Mouse (Mus musculus) cerebellum, postnatal 10 days (tissue): ENCODE data around the gene Dock1.

Experiments used
- DNase-seq, 2 experiments: peaks; one replicate each; pipeline ENCODE4 v3.0.0; 2021; ENCODE audit warnings: mixed read lengths in 2 of 2

The Dock1 gene

DNA sequence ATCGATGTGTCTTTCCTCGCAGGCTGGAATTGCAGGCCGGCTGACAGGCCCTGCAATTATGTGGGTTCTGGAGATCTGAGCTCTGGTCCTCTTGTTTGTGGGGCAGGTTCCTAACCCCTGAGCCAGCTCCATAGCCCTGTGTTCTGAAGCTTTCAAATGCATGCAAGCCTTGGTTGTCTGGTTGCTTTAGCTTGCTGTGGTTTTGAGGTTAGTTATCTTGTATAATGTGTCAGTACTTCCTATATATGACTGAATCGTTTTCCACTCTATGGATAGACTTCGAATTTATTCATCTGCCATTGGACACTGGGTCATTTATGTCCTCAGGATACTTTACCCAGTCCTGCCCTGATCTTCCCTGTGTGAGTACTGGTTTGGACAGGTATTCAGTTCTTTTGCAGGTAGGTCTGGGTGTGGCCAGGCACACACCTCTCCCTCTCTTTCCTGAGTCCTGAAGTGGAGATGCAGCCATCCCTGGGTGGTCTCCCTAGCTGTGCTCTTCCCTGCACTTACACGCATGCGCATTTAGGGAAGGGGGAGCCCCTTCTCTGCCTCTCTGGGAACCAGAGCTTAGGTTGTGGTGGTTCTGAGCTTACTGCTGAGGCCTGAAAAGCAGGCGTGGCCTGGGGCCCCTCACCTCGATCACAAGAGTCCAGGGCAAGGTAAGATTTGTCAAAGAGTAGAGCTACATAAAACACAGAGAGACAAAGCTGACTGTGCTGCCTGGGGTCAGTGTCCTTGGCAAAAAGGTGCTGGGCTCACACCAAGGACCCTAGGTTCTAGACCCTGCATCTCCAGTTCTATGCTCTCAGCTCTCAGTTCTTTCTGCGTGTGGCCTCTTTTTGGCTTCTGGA lies 25.9 kb downstream of the Dock1 start:
- DNase-seq: no peak

DNA sequence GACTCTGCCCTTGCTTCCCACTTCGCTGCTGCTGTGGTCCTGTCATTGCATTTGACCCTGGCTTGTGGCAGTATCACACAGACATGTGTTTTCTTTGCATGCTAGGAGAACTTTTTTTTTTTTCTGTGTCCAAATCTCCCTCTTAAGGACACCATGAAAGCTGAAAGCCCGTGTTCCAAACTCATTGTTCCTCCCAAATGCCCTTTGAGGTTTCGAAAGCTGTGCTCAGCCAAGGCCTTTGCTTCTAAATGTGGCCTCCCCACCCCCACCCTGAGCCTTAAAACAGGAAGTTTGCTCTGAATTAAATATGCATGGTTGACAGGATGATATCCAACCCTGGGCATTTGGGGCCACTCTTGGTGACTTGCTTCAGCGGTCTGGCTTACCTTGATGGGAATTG lies 27.0 kb downstream of the Dock1 start:
- DNase-seq: no peak

- DNase-seq: no peak
Observed at GRCm38 (mm10) chr7:134698246-134698645, 27.8 kb downstream of the Dock1 start.

- no peak for DNase-seq
Observed at GRCm38 (mm10) chr7:134700001-134700400, 29.5 kb downstream of the Dock1 start.

GRCm38 (mm10) chr7:134702481-134702880 lies 32.0 kb downstream of the Dock1 start:
- peak; percentile 38 to 57 for DNase-seq

DNA sequence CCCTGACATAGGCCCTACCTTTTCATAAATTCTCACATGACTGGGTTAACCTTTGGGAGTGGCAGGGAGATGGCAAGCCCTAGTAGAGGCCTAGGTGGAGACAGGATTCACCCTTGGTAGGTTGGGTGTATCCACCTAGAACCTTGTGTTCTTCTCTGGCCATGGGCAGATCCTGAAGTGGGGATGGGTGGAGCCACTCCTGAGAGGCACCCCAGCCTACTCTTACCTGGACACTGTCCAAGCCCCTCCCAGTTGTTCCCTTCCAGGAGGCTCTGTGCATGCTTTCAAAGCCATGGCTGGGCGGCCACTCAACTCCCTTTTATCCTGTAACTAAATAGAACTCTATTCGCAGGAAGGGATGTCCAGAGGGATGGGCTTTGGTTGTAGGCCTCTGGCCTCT lies 33.2 kb downstream of the Dock1 start:
- peak in 1 of 2 experiments; percentile 42 for DNase-seq

- peak; percentile 76 to 84 for DNase-seq
Observed at GRCm38 (mm10) chr7:134709226-134709853, 38.9 kb downstream of the Dock1 start.

GRCm38 (mm10) chr7:134711576-134711975 lies 41.1 kb downstream of the Dock1 start:
- DNase-seq: no peak

DNA sequence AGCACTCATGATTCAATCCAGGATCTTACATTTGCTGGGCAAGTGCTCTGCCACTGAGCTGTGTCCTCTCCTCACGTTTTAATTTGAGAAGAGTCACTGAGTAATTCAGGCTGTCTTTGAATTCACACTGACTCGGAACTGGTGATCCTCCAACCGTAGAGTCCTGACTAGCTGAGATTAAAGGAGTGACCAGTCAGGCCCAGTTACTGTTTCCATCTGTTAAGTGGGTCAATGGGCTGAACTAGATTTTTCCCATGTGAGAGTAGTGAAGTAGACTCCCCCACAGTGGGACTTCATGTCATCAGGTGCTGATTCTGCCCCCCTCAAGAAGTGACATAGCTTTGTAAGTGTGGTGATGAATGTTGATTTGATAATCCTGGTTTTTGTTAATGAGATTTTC lies 49.0 kb downstream of the Dock1 start:
- DNase-seq: no peak

DNA sequence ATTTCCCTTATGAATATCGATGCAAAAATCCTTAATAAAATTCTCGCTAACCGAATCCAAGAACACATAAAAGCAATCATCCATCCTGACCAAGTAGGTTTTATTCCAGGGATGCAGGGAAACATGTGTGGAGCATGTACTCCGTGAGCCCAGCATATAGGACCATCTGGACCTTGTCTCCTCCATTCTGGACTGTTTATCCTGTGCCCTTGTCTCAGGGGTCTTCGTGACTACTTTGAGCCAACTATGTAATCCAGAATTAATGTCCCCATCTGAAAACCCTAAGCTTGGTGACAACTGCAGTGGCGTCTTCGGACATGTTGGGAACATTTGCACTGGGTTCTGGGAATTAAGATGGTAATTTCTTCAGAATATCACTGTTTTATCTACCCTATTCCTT lies 51.9 kb downstream of the Dock1 start:
- DNase-seq: peak in 1 of 2 experiments; percentile 20

GRCm38 (mm10) chr7:134722955-134723354 lies 52.5 kb downstream of the Dock1 start:
- DNase-seq: no peak

DNA sequence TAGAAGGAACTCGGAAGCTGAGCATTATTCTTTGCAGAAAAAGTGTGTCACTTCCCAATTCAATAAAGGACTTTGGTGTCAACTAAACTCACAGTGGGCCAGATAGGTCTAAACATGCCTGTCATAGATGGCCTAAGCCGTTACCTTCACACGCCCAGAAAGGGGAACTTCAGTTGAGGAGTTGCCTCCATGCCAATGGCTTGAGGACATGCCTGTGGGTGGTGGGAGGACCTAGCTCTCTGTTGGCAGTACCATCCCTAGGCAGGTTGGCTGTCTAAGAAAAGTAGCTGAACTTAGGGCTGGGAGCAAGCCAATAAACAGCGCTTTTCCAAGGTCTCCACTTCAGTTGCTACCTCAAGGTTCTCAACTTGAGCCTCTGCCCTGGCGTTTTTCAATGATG lies 53.1 kb downstream of the Dock1 start:
- peak in 1 of 2 experiments; percentile 25 for DNase-seq

GRCm38 (mm10) chr7:134724841-134725240 lies 54.4 kb downstream of the Dock1 start:
- peak; percentile 17 to 23 for DNase-seq

DNA sequence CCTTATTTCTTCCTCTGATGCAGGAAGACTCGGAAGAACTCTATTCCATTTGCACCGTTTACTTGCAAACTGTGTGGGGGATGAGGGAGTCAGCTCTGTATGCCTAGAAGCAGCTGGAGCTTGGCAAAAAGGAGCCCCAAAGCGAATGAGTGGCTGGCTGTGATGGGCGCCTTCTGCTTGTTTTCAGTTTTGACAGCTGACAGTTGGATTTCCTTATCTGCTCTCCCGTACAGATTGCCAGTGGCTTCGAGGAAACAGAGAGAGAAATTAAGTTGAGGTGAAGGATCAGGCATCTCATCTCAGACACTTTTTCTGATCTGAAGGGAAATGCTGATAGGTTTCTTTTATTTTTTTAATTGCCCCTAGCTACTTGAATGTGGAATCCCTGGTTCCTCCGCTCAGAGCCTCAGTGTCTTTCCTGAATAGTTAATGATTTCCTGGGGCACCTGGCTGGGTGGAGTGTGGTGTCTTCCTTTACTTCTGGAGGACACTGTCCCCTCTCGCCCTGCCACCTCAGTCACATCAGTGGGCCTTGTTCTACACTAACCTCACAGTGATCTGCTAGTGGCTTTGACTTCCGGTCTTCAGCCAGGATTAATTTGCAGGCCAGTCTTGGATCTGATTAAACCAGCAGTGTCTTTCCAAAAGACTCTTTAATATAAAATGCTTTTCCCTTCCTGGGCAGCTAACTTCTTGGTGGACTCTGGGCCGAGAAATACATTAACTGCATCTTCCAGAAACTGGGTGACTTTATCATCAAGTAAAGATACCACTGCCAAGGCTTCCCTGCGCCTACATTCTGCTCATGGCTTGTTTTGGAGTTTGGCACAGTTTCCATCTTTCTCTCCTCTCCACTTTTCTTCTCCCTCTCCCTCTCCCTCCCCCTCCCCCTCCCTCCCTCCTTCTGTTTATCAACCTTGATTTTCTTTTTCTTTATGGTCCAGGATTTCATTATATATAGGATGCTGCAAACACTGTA lies 55.4 kb downstream of the Dock1 start:
- DNase-seq: peak; percentile 80 to 86

DNA sequence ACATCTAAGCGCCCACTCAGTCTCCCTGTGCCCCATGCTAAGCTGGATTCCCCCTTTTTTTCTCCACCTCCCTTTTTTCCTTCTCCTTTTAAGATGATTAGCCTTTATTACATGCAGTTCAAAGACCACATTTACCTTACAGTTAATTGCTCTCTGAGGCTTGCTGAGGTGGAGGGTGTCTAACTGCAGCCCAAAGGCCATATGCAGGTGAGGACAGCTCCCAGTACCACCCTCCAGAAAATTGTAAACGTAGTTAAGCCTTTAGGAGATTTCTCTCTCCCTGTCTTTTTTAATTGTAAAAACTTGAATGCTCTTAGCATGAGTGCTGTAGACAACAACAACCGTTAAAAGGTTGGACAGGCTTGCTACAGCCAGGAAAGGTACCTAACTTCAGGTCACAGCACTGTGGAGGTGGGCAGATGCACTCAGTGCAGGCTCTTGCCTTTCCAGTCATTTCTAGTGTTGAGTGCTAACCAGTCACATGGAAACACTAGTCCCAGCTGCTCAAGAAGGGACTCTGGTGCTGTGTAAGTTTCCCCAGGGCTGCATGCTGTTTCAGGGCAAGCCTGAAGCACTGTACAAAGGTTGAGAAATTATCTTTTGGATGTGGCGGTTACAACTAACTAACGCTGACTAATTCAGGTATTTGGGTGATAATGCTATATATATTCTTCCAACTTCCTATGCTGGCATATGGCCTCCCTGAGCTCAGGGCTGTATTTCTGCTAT lies 56.2 kb downstream of the Dock1 start:
- no peak for DNase-seq

DNA sequence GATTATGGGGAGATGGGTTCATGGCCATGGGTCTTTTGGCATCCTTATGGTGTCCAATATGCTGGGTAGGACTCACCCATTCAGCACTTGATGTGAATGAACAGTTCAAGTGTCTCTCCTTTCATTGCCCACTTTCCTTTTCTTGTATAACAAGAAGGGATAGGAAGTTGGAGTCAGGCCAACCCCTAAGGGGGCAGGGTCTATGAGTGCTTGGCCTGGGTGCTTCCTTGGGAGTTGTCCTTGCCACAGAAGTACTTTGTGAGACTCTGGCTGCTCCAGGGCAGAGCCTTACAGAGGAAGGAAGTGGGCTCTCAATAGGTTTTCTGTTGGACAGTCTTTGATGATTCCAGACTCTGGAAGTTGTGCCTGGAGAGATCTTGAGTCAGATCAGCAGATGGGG lies 58.9 kb downstream of the Dock1 start:
- DNase-seq: peak in 1 of 2 experiments; percentile 29

DNA sequence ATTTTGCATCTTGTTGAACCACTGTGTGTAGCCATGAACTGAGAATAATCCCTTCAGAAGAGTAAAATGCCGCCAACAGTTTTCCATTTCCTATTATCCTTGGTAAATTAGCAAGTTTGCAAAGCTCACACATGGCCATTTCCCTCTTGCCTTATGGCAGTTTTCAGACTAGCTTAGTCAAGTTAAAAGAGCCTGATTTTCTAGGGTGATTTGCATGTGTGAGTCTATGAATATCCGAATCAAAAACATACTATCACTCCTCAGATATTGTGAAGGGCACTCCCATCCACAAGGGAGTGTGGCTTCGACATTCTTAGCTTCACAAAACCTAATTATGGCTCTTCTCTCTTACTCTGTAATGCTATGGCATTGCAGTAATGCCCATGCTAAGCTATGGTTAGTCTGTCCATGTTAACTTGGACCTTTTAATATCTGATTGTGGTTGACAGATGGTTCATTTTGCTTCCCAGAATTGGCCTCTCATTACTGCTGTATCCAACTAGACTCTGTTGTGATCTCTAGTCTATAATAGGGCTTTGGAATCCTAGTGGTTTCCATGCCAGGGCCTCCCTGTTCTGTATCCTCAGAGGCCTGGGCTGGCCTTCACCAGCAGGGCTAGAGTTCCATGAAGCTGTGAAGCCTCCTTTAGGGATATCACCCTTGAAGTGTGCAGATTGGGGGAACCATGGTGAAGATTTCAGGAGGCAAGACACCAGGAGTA lies 60.1 kb downstream of the Dock1 start:
- no peak for DNase-seq

DNA sequence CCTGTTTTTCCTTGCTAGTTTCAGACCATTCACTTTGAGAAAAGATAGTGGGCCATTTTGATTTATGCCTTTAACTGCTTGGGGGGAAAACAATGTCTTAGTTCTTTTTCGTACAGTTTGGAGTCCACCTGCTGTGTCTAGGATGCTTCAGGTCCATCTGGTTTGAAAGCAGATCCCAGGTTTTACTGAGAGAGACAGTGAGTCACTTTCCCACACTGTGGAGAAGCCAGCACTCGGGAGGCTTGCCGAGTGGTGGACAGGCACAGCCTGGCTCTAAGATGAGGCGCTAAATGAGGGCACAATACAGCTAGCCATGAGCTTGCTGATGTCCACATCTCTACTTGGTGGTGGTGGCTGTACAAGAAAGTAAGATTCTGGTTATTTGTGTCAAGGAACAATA lies 76.6 kb downstream of the Dock1 start:
- DNase-seq: no peak

DNA sequence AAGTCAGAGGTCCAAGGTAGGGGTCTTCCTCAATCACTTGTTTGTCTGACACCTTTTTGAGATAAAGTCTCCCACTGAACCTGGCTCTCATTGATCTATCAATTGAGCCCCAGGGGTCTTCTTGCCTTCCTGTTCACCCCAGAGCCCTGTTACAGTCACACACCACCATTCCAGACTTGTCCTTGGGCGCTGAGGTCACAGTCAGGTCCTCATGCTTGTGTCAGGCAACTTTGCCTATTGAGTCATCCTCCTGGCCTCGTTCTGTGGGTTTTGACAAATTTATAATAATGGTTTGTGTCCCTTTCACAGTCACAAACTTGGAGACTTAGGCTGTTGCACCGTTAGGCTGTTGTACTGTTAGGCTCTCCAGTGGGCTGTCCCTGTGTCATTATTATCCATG lies 77.9 kb downstream of the Dock1 start:
- DNase-seq: no peak

DNA sequence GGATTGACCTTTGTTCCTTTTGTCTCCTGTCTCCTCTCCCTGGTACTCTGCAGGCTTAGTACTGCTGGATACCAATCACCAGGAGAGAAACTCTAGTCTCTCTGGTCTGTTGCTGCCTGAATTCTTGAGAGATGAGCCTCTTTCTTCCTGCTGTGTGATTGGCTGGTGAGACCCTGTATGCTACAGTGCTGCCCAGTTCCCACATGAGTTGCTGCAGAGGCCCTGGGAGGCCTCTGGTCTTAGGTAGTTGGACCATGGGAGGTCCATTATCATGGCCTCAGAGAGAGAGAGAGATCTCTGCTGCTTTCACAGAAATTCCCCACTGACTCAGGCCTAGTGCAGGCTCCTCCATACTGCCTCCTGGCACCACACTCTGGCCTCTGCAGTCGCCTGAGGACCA lies 79.2 kb downstream of the Dock1 start:
- DNase-seq: no peak

- peak in 1 of 2 experiments; percentile 17 for DNase-seq
Observed at GRCm38 (mm10) chr7:134751496-134751895, 81.0 kb downstream of the Dock1 start.

DNA sequence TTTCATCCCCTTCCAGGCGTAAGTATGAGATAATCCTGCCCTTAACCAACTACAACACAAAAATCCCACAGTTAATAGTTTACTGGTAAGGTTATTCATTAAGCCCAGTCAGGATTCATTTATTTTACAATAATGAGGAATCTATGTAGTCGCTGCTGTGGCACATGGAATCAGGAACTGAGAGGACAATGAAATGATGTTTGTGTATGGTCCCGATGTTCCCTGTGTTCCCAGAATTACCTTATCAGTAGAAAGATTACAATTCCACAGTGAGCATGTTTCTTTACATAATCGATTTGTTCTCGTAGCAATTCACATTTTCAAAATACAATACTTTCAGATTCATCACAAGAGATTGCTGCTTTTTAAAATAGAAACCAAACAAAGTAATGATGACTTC lies 83.0 kb downstream of the Dock1 start:
- DNase-seq: no peak
